Mouse (Mus musculus): ENCODE results near the gene Ppp1r15b. TPM values are rescaled to one million over a fixed set of nuclear protein-coding genes. Genes with fewer than 3 reads are reported as not detected.

Ppp1r15b gene
- 93.7 TPM for total RNA-seq (2023)

GRCm38 (mm10) chr1:133130638-133131560 is at the start of gene Ppp1r15b:
Gene Ppp1r15b, plus strand, starts transcription at chr1:133131143.

DNA sequence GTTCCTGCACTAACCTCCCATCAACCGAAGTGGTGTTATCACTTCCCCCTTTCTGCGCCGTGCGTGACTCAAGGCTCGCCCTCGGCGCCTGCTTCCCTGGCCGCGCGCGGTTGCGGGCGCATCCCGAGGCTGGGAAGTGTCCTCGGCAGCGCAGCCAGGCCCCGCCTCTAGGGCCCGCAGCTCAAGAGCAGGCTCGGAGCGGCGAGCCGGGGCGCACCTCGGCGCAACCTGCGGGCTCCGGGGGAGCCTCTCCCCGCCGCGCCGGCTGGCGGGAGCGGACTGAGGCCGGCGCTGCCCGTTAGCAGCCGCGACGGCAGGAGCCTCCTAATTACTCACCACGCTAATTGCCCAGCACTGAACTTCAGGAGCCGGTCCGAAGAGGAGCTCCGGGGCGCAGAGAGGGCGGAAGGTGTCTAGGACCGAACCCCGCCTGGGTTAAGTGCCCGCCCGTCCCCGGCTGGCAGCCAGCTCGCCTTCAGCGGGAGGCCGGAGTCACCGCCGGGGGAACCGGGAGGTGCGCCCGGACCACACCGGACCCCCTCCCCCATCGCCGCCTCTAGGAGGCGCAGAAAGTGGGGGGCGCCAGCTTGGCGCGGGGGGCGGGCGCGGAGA is 33.0 kb downstream of the Ppp1r15b start, which contains the start of gene Plekha6:
Gene Plekha6, plus strand, starts transcription at position 391 of the 612 bp plus-strand sequence.

Other genes starting within 250 kb of the Ppp1r15b start
- 282 TPM for gene Mdm4, start 100.6 kb upstream of the Ppp1r15b start, total RNA-seq (2023)
- 12.5 TPM for gene Pik3c2b, start 85.5 kb upstream of the Ppp1r15b start, total RNA-seq (2023)
- 39.3 TPM for gene Plekha6, start 33.1 kb downstream of the Ppp1r15b start, total RNA-seq (2023)
- gene Golt1a, start 178.7 kb downstream of the Ppp1r15b start, total RNA-seq (2023), result not detected
- not detected for gene Kiss1, start 190.7 kb downstream of the Ppp1r15b start, total RNA-seq (2023)
- gene Ren1, start 219.4 kb downstream of the Ppp1r15b start, total RNA-seq (2023), result not detected
- not detected for gene Etnk2, start 232.4 kb downstream of the Ppp1r15b start, total RNA-seq (2023)